Mouse (Mus musculus) heart, postnatal 0 days (tissue): ENCODE results near the gene Dnah11.

Experiments used
- CTCF ChIP-seq: IDR thresholded peaks from 2 replicates; pipeline ENCODE4 v1.5.1; 2016; ENCODE audit warnings: antibody characterized with exemption, control low read depth, low read depth
- EP300 ChIP-seq: IDR thresholded peaks from 2 replicates; pipeline ENCODE4 v1.6.1; 2016; ENCODE audit warnings: antibody characterized with exemption, low read depth

DNA sequence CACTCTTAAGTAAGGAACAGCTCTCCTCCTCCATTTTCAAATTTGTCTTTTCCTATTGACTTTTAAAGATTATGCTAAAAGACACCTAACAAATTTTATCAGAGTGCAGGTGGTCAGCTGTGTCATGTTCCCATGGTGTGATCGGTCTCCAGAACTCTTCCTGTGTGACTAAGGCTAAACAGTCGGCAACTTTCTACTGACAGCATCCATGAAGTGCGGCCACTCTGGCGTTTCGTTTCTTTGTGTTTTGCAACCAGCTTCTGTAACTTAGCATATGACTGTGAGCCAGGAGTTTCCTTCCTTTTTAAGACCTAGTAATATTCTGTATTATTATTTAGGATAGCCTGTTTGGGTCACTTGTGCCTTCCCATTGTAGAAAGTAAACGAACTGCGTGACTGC lies 338.0 kb downstream of the Dnah11 start:
- TF ChIP-seq CTCF (no peak), EP300 (no peak)
